Mouse (Mus musculus): ENCODE results near the gene Peli2. TPM values are rescaled to one million over a fixed set of nuclear protein-coding genes. Genes with fewer than 3 reads are reported as not detected.
A peak's percentile ranks its signal among the peaks of the same experiment; 100 is the strongest.

Peli2 gene
- polyA plus RNA-seq, 1 experiment from 2014 or later: 11.2 TPM

DNA sequence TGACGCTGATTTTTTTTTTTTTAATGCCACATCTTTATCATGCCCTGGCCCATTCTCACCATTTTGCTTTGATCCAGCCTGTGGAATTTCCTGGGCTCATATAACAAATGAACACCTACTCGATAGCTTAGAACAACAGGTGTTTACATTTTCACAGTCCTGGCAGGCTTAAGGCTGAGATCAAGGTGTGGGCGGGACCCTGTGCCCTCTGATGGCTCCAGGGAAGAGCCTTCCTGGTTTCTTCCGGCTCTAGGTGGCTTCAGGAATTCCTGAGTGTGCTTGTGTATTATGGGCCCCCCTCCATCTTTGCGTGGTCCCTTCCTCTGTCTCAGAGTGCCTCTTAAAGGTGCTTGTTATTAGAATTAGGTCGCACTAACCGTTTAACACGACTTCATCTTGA, 44.3 kb downstream of the Peli2 start:
- H3K36me3 ChIP-seq (ENCODE audit: control insufficient read depth, insufficient read depth, low read length): no peaks in the 10 kb centered on the region
- no peak overlapping the region for H3K27ac ChIP-seq (ENCODE audit: low read length)
- H3K9ac ChIP-seq (replicated peaks; ENCODE audit: low read depth, low read length): no peak overlapping the region
- peaks cover 22% of the 10 kb centered on the region; the same call in 1 of the 2 replicates for H3K4me1 ChIP-seq (ENCODE audit: control insufficient read depth, insufficient read depth, low read length)
- no peak for ATAC-seq (ENCODE audit: insufficient number of reproducible peaks, insufficient read depth, low FRiP score, low read depth)
- H3K4me3 ChIP-seq (ENCODE audit: low read depth, low read length): no peak overlapping the region
- H3K9me3 ChIP-seq (ENCODE audit: control insufficient read depth, low read depth, low read length): no peaks in the 10 kb centered on the region
- no peak overlapping the region for H3K4me2 ChIP-seq (replicated peaks; ENCODE audit: low read depth, low read length)
- H3K27me3 ChIP-seq (ENCODE audit: control insufficient read depth, insufficient read depth, low read length): no peaks in the 10 kb centered on the region
- WGBS: 35% methylated on average over 8 of the region's 8 CpGs

DNA sequence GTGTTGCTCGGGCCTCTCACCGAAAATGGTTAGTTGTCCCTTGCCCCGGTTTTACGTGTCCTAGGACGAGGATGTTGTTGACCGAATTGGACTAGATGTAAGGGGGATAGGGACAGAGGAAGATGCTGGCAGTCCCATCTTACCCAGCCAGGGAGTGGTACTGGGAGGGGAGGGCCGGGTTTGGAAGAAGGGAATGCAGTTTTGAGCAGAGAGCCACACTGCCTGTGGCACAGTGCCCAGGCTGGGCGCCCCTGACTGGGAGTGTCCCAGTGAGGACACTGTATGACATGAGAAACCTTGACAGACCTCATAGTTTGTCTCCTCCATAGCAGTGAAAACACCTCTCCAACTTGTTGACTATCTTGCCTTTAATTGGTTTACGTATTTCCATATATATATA, 45.8 kb downstream of the Peli2 start:
- Histone ChIP-seq H3K4me3 (ENCODE audit: low read depth, low read length) (no peak overlapping the region), H3K9me3 (ENCODE audit: control insufficient read depth, low read depth, low read length) (no peaks in the 10 kb centered on the region), H3K4me1 (ENCODE audit: control insufficient read depth, insufficient read depth, low read length) (peaks cover 26% of the 10 kb centered on the region), H3K27me3 (ENCODE audit: control insufficient read depth, insufficient read depth, low read length) (no peaks in the 10 kb centered on the region), H3K36me3 (ENCODE audit: control insufficient read depth, insufficient read depth, low read length) (no peaks in the 10 kb centered on the region), H3K27ac (ENCODE audit: low read length) (no peak overlapping the region), H3K4me2 (replicated peaks; ENCODE audit: low read depth, low read length) (no peak overlapping the region), H3K9ac (replicated peaks; ENCODE audit: low read depth, low read length) (no peak overlapping the region)
- 88% methylated on average over 9 of the region's 9 CpGs for WGBS
- ATAC-seq (ENCODE audit: insufficient number of reproducible peaks, insufficient read depth, low FRiP score, low read depth): no peak

DNA sequence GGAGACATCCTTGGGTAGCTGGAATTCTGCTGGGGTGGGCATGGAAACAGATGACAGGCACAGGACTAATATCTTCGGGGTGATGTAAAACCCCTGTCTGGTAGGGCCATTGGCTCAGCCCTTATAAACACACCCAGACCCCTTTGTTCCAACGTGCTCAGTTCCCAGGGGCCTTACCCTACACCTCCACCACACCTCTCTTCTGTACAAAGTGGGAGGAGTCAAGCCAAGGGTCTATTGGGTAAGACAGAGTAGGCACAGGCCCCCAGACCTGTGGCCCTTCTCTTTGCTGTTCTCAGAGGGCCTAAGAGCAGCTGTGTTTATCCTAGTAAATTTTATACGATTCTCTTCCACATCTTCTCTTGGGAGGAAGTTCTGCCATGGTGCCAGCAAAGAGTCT, 46.4 kb downstream of the Peli2 start:
- 40% methylated on average over 3 of the region's 3 CpGs for WGBS
- Histone ChIP-seq H3K27me3 (ENCODE audit: control insufficient read depth, insufficient read depth, low read length) (no peaks in the 10 kb centered on the region), H3K4me3 (ENCODE audit: low read depth, low read length) (no peak overlapping the region), H3K4me2 (replicated peaks; ENCODE audit: low read depth, low read length) (no peak overlapping the region), H3K4me1 (ENCODE audit: control insufficient read depth, insufficient read depth, low read length) (peaks cover 32% of the 10 kb centered on the region), H3K36me3 (ENCODE audit: control insufficient read depth, insufficient read depth, low read length) (no peaks in the 10 kb centered on the region), H3K9ac (replicated peaks; ENCODE audit: low read depth, low read length) (no peak overlapping the region), H3K27ac (ENCODE audit: low read length) (no peak overlapping the region), H3K9me3 (ENCODE audit: control insufficient read depth, low read depth, low read length) (no peaks in the 10 kb centered on the region)
- no peak for ATAC-seq (ENCODE audit: insufficient number of reproducible peaks, insufficient read depth, low FRiP score, low read depth)

DNA sequence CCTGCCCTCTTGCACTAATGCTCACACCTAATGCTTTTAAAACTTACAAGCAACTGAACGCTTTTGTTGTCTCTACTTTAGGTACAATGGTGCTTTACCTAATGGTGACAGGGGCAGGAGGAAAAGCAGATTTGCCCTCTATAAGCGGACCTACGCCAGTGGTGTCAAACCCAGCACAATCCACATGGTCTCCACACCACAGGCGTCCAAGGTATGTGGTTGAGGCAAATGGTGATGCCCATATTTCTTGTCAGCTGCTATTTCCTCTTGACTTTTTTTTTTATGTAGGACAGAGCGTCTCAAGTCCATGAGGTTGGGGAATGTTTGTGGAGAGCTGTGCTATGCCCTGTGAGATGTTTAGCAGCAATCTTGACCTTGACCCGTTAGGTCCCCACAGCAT, 47.5 kb downstream of the Peli2 start:
- no peak for ATAC-seq (ENCODE audit: insufficient number of reproducible peaks, insufficient read depth, low FRiP score, low read depth)
- Histone ChIP-seq H3K4me3 (ENCODE audit: low read depth, low read length) (no peak overlapping the region), H3K9me3 (ENCODE audit: control insufficient read depth, low read depth, low read length) (no peaks in the 10 kb centered on the region), H3K36me3 (ENCODE audit: control insufficient read depth, insufficient read depth, low read length) (no peaks in the 10 kb centered on the region), H3K4me2 (replicated peaks; ENCODE audit: low read depth, low read length) (no peak overlapping the region), H3K27me3 (ENCODE audit: control insufficient read depth, insufficient read depth, low read length) (no peaks in the 10 kb centered on the region), H3K4me1 (ENCODE audit: control insufficient read depth, insufficient read depth, low read length) (peaks cover 32% of the 10 kb centered on the region), H3K9ac (replicated peaks; ENCODE audit: low read depth, low read length) (no peak overlapping the region), H3K27ac (ENCODE audit: low read length) (no peak overlapping the region)
- WGBS: 66% methylated on average over 6 of the region's 6 CpGs

DNA sequence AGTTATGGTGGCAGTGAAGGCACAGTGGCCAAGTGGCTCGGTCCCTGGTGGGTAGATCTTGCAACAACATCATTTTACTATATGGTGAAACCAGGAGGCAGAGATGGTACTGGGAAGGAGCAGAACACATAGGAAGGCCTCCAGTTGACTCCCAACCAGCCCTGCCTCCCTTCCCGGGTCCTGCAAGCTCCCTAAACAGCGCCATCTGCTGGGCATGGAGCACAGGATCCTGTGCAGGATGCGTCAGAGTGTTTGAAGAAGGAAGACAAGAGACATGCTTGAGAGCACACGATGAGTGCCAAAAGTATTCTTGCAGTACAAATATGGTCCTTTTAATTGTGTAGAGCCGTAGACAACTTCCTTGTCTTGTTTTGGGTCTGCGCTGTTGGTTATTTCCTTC, 49.3 kb downstream of the Peli2 start:
- Histone ChIP-seq H3K4me2 (replicated peaks; ENCODE audit: low read depth, low read length) (no peak overlapping the region), H3K9ac (replicated peaks; ENCODE audit: low read depth, low read length) (no peak overlapping the region), H3K27me3 (ENCODE audit: control insufficient read depth, insufficient read depth, low read length) (no peaks in the 10 kb centered on the region), H3K4me1 (ENCODE audit: control insufficient read depth, insufficient read depth, low read length) (peaks cover 24% of the 10 kb centered on the region), H3K9me3 (ENCODE audit: control insufficient read depth, low read depth, low read length) (no peaks in the 10 kb centered on the region), H3K36me3 (ENCODE audit: control insufficient read depth, insufficient read depth, low read length) (no peaks in the 10 kb centered on the region), H3K4me3 (ENCODE audit: low read depth, low read length) (no peak overlapping the region), H3K27ac (ENCODE audit: low read length) (no peak overlapping the region)
- no peak for ATAC-seq (ENCODE audit: insufficient number of reproducible peaks, insufficient read depth, low FRiP score, low read depth)
- 59% methylated on average over 7 of the region's 7 CpGs for WGBS

DNA sequence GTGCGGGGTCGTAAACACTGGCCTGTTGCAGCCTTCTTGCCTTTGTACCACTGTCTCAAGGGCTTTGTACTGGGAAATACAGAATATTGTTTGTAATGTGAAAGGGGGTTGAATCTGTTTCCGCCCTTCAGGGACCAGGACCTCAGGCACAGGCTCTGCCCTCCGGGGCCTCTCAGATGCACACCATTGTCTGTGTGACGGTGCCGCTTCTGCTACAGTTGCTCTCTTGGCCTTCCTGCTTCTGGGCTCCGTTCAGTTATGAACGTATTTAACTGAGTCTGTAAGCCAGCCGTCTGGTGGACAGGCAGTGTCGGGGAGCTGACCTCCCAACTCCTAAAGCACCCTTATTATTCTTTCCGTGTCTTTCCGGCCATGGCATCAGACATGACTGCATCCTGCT, 50.6 kb downstream of the Peli2 start:
- WGBS: 63% methylated on average over 12 of the region's 12 CpGs
- ATAC-seq (ENCODE audit: insufficient number of reproducible peaks, insufficient read depth, low FRiP score, low read depth): no peak
- Histone ChIP-seq H3K27me3 (ENCODE audit: control insufficient read depth, insufficient read depth, low read length) (no peaks in the 10 kb centered on the region), H3K36me3 (ENCODE audit: control insufficient read depth, insufficient read depth, low read length) (no peaks in the 10 kb centered on the region), H3K4me1 (ENCODE audit: control insufficient read depth, insufficient read depth, low read length) (peaks cover 20% of the 10 kb centered on the region), H3K4me2 (replicated peaks; ENCODE audit: low read depth, low read length) (no peak overlapping the region), H3K27ac (ENCODE audit: low read length) (peak overlapping the region; percentile 29; the same call in 1 of the 2 replicates), H3K9ac (replicated peaks; ENCODE audit: low read depth, low read length) (no peak overlapping the region), H3K4me3 (ENCODE audit: low read depth, low read length) (no peak overlapping the region), H3K9me3 (ENCODE audit: control insufficient read depth, low read depth, low read length) (no peaks in the 10 kb centered on the region)

DNA sequence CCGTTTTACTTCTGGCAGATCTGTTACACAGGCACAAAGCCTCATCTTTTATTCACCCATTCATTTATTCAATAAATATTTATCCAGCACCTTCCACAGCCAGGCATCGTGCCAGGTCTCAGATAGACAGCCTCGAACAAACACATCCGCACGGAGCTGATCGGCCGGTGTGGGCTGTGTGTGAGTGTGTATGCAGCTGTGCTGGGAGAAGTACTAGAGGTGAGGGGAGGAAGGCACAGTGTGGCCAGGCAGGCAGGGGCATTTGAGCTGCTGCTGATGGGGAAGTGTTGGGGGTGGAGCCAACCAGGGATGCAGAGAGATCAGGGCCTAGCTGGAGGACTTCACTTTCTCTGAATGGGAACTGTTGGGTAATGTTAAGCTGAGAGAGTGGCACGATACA, 51.4 kb downstream of the Peli2 start:
- Histone ChIP-seq H3K4me3 (ENCODE audit: low read depth, low read length) (no peak overlapping the region), H3K4me2 (replicated peaks; ENCODE audit: low read depth, low read length) (no peak overlapping the region), H3K27ac (ENCODE audit: low read length) (0 out of 2 replicates have a peak overlapping the region, but pooled peaks have one; percentile 44), H3K4me1 (ENCODE audit: control insufficient read depth, insufficient read depth, low read length) (peaks cover 18% of the 10 kb centered on the region), H3K9me3 (ENCODE audit: control insufficient read depth, low read depth, low read length) (no peaks in the 10 kb centered on the region), H3K36me3 (ENCODE audit: control insufficient read depth, insufficient read depth, low read length) (no peaks in the 10 kb centered on the region), H3K9ac (replicated peaks; ENCODE audit: low read depth, low read length) (no peak overlapping the region), H3K27me3 (ENCODE audit: control insufficient read depth, insufficient read depth, low read length) (no peaks in the 10 kb centered on the region)
- ATAC-seq (ENCODE audit: insufficient number of reproducible peaks, insufficient read depth, low FRiP score, low read depth): peak; percentile 91
- WGBS: 19% methylated on average over 8 of the region's 8 CpGs

DNA sequence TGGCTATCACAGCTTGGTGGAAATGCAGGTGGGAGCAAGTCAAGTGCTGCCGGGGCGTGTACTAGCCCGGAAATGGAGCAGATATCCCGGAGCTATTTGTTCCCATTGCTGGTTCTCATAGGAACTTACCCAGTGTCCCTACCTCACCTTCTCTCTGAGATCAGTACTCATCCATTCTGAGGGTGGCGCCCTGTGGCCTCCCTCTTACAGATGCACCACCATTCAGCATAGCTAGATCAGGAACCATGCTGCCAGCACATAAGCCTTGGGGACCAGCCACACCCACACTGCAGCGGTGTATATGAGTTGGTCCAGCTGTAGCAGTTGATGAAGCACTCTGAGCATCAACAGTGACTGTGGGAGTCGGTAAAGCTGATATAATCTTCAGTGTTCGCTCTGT, 52.3 kb downstream of the Peli2 start:
- Histone ChIP-seq H3K4me2 (replicated peaks; ENCODE audit: low read depth, low read length) (no peak overlapping the region), H3K27me3 (ENCODE audit: control insufficient read depth, insufficient read depth, low read length) (no peaks in the 10 kb centered on the region), H3K36me3 (ENCODE audit: control insufficient read depth, insufficient read depth, low read length) (no peaks in the 10 kb centered on the region), H3K4me3 (ENCODE audit: low read depth, low read length) (no peak overlapping the region), H3K9me3 (ENCODE audit: control insufficient read depth, low read depth, low read length) (no peaks in the 10 kb centered on the region), H3K4me1 (ENCODE audit: control insufficient read depth, insufficient read depth, low read length) (peaks cover 16% of the 10 kb centered on the region), H3K9ac (replicated peaks; ENCODE audit: low read depth, low read length) (no peak overlapping the region), H3K27ac (ENCODE audit: low read length) (no peak overlapping the region)
- no peak for ATAC-seq (ENCODE audit: insufficient number of reproducible peaks, insufficient read depth, low FRiP score, low read depth)
- 81% methylated on average over 8 of the region's 8 CpGs for WGBS

DNA sequence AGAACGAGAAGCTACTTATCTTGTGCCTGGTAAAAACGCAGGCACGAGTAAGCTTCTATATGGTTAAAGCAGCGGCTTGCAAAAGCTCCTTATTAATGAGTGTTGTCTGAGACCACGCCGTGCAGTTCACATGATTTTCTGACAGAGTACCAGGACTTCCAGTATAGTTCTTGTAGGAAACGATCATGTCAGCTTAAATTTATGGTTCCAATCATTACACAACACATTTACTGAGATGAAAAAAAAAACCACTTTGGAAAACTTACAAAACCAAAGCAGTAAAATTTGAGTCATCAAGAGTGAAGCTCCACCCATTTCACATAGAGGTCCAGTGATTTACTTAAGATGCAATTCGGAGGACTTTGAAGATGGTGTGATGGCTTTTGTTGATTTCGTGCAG, 53.2 kb downstream of the Peli2 start:
- H3K36me3 ChIP-seq (ENCODE audit: control insufficient read depth, insufficient read depth, low read length): no peaks in the 10 kb centered on the region
- no peaks in the 10 kb centered on the region for H3K27me3 ChIP-seq (ENCODE audit: control insufficient read depth, insufficient read depth, low read length)
- H3K4me1 ChIP-seq (ENCODE audit: control insufficient read depth, insufficient read depth, low read length): peaks cover 16% of the 10 kb centered on the region
- no peak overlapping the region for H3K4me2 ChIP-seq (replicated peaks; ENCODE audit: low read depth, low read length)
- WGBS: 56% methylated on average over 9 of the region's 9 CpGs
- no peak overlapping the region for H3K9ac ChIP-seq (replicated peaks; ENCODE audit: low read depth, low read length)
- no peak overlapping the region for H3K27ac ChIP-seq (ENCODE audit: low read length)
- no peaks in the 10 kb centered on the region for H3K9me3 ChIP-seq (ENCODE audit: control insufficient read depth, low read depth, low read length)
- ATAC-seq (ENCODE audit: insufficient number of reproducible peaks, insufficient read depth, low FRiP score, low read depth): no peak
- H3K4me3 ChIP-seq (ENCODE audit: low read depth, low read length): no peak overlapping the region
